Mouse (Mus musculus): ENCODE data around the gene Dgkz.

Gene Dgkz

GRCm38 (mm10) chr2:91975581-91976541 is at the start of gene Dgkz:
Dgkz (minus strand) TSS chr2:91975864.
- no peak for DNase-seq (ENCODE audit: low spot score in 2 of 2)

DNA sequence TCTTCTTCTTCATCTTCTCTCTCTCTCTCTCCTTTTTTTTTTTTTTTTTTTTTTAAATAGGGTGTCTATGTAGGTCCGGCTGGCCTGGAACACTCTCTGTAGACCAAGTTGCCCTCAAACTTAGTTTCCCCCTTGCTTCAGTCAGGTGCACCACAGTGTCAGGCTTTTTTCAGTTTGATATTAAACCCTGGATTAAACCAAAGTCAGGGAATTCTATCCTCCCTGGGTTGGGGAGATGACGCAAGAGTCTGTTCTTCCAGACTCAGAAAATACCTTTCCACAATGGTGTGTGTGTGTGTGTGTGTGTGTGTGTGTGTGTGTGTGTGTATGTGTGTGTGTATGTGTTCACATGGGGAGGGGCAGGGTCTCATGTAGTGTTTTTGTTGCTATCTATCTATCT is 49.5 kb upstream of the Dgkz start:
- DNase-seq (ENCODE audit: low spot score in 2 of 2), result no peak

DNA sequence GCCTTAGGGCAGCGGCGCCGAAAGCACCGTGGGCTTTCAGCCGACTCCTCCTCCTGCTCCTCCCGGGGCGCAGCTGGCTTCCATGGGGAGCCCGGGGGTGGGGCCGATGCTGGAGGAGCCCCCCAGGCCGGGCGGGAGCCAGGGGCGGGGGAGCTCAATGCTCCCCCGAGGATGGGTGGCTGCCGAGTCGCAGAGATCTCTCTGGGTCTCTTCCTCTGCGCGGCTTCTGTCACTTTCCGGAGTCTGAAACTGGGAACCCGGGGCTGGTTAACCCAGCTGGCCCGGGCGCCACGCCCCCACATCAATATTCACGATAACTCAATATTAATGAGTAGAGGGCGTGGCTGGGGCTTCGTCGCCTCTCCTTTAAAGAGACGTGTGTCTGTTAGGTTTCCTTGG is 48.6 kb upstream of the Dgkz start, which contains the start of gene Creb3l1:
Gene Creb3l1 (minus strand): TSS at position 229 of the 399 bp plus-strand sequence.
- peak; percentile 66 to 78 for DNase-seq (ENCODE audit: low spot score in 2 of 2)

- DNase-seq (ENCODE audit: low spot score in 2 of 2), result peak in 1 of 2 experiments; percentile 53
These were observed 48.0 kb upstream of the Dgkz start for GRCm38 (mm10) chr2:92023362-92024273.

DNA sequence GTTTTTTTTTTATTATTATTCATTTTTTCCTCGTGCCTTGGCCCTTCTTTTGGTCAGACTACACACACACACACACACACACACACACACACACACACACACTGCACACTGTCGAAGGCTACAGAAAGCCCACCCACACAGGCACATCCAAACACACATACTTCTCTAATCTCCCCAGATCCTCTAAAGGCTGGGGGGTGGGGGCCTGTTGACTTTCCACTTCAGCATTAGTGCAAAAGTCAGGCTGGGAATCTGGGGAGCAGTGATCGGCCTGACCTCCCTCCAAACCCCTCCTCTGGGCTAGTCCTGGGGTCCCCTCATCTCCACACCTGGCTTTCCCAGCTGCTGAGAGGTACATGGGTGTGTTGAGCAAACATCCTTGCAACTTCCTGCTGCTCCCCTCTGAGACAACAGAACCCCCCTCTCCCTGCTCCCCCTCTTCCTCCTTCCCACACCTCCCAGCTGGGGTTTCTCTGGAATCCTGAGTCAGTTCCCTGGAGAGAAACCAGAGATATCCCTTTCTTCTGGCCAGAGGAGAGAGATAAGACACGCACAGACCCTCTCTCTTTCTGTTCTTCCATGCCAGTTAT is 45.1 kb upstream of the Dgkz start:
- peak in 1 of 2 experiments; percentile 57 for DNase-seq (ENCODE audit: low spot score in 2 of 2)

DNA sequence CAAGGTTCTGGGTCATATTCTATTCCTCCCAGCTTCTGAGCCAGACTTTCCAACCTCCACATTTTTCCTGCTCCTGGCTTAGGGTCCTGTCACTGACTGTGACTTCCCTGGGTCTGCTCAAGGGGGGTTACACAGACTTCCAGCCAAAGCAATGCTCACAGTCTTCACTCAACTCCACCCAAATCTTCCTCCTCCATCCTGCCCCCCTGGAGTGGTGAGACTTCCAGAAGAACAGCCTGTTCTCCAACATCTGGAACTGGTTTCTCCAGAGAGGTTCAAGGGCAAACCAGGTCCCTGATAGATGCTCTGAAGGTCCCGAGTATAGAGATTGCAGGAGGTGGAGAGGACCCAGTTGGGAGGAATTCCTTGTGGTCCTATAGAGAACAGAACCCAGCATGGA is 41.8 kb upstream of the Dgkz start:
- DNase-seq (ENCODE audit: low spot score in 2 of 2), result no peak

DNA sequence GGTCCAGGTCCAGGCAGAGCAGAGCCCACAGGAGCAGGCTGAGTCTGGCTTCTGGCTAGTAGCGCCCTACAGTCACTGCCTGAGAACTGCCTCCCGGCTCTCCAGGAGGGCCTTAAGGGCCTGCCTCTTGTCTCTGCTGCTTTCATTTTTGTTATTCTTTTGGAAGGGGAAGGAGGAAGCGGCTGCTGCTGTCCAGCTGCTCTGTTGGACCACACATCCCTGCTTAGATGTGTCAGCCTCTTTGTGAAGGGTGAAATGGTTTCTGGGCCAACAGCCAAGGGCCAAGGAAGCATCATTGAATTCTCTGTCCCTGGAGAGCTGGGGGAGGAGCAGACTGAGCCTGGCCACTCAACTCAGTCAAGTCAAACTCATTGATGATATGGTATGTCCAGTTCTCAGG is 41.3 kb upstream of the Dgkz start:
- DNase-seq (ENCODE audit: low spot score in 2 of 2), result peak; percentile 73 to 81

- no peak for DNase-seq (ENCODE audit: low spot score in 2 of 2)
These were observed 39.2 kb upstream of the Dgkz start for GRCm38 (mm10) chr2:92014891-92015290.

GRCm38 (mm10) chr2:92014248-92014647 is 38.6 kb upstream of the Dgkz start:
- DNase-seq (ENCODE audit: low spot score in 2 of 2), result no peak

DNA sequence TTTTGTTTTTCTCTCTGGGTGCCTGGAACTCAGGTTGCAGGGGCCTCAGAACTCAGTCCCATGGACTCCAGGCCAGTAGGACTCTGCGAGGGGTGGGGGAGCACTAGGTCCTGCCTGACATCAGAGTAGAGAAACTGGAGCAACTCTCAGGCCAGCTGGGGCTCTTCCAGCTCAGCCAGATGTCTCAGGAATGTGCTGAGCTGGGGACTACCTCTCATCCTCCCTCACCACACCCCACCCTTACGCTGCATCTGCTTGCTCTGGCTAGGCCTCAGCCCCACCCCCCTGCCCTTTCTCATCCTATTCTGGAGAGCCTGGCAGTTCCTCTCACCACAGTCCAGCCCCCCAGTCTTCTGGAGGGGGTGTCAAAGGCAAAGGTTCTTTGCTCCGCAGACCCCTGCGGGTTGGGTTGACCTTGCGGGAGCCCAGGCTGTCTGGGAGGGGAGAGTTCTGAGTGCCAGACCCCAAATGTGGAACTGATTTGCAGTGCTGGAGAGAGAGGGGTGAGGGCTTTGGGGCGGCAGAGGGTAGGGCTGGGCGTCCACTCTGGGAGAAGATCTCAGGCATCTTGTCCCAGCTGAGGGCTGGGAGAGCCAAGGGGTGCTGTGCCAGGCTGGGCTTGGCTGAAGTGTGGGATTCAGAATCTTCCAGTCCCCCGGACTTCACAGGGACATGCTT is 37.2 kb upstream of the Dgkz start:
- DNase-seq (ENCODE audit: low spot score in 2 of 2), result peak; percentile 76 to 79

GRCm38 (mm10) chr2:92011424-92012353 is 36.0 kb upstream of the Dgkz start:
- no peak for DNase-seq (ENCODE audit: low spot score in 2 of 2)

DNA sequence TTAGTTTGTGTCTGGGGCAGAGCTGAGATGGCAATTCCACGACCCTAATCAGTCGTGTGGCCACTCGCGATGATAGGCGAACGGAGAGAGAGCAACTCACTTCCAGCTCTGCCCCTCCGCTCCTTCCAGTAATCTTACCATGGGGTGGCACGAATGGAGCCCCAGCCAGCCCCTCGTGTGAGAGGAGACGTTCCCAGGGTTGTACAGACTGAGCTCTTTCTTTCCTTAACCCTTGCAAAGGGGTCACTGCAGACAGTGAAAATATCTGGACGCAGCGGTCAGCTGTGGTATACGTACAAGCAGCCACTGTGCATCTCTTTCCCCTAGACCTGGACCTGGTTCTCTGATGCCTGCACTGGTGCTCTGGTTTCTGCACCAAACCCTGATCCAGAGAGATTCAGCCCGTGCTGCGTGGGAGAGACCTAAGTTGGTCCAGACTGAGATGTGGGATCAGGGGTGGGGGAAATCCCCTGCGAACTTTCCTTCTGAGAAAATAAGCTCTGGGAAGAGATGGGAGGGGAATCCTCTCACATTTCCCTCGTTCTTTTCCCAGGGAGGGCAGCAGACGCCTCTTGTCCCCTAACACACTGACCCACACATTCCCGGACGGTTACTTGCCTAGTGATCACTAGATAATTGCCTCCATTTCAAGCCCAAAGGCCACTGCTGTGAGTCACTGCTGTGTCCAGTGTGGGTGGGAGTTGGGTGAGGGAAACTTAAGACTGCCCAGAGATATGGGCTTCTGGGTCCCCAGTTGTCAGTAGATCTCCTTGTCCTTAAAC is 33.1 kb upstream of the Dgkz start:
- DNase-seq (ENCODE audit: low spot score in 2 of 2), result no peak

DNA sequence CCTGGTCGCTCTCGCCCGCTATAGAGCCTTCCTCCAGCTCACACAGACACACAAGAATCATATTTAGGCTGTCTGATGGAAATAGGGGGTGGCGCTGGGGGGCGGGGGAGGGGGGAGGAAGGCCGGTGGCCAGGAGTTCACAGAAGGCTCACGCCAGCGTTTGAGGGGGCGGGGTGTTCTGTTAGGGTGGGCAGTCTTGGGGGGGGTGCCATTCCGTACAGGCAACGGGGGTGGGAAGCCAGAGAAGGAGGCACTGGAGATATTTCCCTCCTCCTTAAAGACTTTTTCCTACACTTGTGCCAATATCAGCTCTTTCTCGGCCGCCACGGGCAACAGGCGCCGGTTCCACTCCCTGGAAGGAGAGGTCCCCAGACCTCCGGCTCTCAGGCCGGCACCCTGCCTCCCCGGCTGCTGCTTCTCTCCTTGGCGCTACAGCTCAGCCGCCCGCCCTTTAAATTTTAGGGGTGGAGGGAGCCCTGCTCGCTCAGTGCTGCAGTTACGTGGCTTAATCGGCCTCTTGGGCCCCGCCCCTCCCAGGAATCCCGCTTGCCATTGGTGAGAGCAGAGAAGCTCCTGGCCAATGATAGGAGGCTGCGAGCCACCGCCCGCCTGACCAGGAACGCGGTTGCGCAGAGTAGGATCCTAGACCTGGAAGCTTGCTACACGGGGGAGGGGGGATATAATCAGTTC is 32.4 kb upstream of the Dgkz start:
- peak; percentile 95 to 97 for DNase-seq (ENCODE audit: low spot score in 2 of 2)

DNA sequence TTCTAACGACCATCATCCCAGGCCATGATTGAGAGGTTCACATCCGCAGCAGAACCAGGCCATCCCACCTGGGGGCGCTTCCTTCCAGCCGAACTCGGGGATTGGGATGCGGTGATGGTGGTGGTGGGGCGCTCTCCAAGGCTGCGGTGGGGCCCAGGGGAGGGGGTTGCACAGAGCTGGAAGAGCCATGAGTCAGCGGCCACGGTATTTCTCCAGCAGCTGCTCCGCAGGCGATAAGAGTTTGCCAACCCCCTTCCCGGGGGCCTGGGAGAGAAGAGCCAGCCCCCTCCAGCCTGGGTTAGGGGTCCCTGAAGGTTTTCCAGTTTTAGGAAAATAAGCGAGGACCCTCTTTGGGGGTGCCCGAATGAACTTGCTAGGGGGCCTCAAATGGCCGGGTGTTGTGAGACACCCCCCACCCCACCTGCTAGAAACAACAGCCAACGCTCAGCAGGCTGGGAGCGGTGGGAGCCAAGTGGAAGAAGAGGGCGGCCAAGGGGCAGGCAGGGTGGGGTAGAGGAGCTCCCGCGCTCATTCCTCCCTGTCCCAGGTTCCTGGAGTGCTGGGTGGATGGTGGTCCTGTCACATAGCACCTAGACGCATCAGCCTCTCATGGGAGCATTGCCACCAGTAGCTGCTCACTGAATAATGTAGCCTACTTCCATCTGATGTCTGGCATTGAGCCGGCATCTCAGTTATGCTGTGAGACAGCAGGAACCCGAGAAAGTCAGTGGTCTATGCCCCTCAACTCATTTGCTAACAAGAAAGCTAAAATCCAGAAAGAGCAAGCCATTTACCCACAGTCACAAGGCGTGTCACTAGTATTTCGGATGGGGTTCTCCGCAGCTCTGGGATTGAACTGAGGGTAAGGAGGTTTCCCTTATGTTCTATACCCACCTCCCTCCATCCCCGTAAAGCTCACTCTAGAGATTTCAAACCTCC is 31.6 kb upstream of the Dgkz start:
- peak; percentile 85 to 87 for DNase-seq (ENCODE audit: low spot score in 2 of 2)

- DNase-seq (ENCODE audit: low spot score in 2 of 2), result no peak
These were observed 30.8 kb upstream of the Dgkz start for GRCm38 (mm10) chr2:92006491-92006890.

GRCm38 (mm10) chr2:92004617-92005016 is 29.0 kb upstream of the Dgkz start:
- DNase-seq (ENCODE audit: low spot score in 2 of 2), result no peak

DNA sequence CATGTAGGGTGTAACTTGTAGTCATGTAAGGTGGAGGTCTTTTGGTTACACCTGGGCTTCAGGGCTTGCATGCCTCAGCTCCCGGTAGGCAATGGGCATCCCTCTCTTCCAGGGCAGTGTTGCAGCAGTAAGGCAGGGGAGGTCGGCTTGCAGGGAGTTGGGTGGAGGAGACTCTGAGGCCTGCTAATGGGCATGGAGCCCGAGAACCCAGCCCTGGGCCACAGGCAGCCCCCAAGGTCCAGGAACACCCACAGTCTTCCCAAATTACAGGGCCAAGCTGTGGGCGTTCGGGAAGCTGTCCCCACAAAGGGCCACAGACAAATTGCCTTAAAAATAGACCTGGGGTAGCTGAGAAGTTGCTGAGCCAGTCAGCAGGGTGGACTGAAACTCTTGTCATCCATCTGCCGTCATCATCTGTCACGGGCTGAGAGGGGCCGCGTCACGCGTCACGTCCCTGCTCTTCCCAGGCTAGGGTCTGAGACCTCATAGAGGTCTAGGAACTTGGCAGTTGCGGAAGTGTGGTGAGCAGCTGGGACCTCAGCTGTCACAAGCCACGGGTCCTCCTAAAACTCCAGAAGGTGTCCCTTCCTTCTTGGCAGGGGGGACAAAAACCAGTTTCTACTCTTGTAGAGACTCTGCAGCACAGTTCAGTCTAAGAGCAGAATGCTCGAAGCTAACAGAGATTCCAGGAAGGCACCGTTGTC is 22.4 kb upstream of the Dgkz start:
- DNase-seq (ENCODE audit: low spot score in 2 of 2), result no peak
